Mouse (Mus musculus) kidney, adult 2 months (tissue): Measurements from ENCODE around the gene Spsb1.

Source experiments
- CTCF ChIP-seq: fragments of 200-500 bp; conservative IDR thresholded peaks from 2 replicates; pipeline ENCODE4 v1.5.1; 2011; ENCODE audit warnings: low read depth, mild to moderate bottlenecking, control low read depth, low read length, moderate library complexity, mixed read lengths; ENCODE audit not compliant: insufficient read depth, insufficient read length
- POLR2A ChIP-seq: fragments of 200-500 bp; IDR thresholded peaks from one replicate; pipeline ENCODE4 v1.6.1; 2011; ENCODE audit warnings: low read depth, low read length, control low read depth

DNA sequence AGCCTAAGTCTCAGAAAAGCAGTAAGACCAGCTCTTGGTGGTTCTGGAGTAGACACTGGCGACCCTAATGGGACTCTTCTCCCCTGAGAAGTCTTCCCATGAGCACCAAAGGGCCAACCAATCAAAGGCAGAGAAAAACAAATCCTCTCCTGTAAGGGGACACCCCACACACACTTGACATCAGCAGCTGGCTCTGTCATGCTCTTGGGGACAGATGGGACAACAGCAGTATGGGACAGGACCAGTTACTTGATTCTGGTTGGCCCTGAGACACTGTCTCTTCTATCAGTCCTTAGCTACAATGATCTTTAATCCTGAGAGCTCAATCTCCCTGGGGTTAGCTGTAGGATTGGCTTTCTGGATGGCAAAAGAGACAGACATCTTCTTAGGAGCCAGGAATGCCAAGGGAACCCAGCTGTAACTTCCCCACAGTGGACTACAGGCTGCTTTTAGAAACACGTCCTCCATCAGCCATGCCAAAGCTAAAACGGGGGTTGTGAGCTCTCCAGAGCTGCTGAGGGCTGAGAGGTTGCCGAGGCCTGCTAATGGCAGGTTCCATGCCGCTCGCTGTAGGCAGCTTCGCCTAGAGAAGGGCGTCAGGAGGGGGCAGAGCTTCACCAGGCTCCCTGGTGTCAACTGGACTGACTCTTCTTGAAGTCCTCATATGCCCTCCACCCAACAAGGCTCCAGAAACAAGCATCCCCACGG is 22.6 kb downstream of the Spsb1 start:
- TF ChIP-seq CTCF, result no peak
- no peak for TF ChIP-seq POLR2A
